Mouse (Mus musculus) spleen, adult 18-20 months (tissue): ENCODE results near the gene Zdhhc1.
A peak's percentile ranks its signal among the peaks of the same experiment; 100 is the strongest.

Experiments used
- DNase-seq, 2 experiments: peaks; one replicate each; pipeline ENCODE4 v3.0.0; 2022; ENCODE audit warnings: mixed read lengths in 2 of 2

Gene Zdhhc1

DNA sequence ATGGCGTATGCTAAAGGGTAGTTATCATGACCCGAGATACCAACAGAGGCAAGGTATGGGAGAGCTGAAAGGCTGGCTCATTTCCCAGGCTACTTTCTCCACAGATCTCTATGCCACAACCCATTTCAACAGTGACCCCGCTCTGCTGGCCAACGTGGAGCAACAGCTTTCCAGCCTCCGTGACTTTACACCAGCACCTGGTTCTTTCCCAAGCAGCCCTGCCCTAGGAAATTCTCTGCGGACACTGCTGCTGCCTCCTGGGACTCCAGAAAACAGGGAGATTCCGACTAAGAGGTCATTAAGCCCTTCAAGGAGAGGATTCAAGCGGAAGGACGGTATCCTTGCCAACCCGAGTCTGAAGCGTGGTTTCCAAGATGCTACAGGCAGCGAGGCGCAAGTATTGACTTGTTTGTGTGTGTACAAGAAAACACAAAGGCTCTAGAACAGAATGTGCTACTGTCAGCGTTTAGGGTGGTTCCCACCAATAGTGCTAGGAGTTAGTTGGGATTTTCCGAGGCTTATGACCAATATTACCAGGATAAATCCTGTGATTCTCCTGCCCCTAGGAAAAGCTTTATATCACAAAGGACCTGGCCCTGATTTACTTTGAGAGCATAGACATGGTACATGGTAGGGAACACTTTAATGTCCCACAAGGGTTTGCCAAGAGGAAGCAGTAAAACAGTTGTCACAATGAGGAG is 44.6 kb downstream of the Zdhhc1 start:
- no peak for DNase-seq

GRCm38 (mm10) chr8:105450977-105451376 is 45.7 kb downstream of the Zdhhc1 start:
- DNase-seq, result no peak

DNA sequence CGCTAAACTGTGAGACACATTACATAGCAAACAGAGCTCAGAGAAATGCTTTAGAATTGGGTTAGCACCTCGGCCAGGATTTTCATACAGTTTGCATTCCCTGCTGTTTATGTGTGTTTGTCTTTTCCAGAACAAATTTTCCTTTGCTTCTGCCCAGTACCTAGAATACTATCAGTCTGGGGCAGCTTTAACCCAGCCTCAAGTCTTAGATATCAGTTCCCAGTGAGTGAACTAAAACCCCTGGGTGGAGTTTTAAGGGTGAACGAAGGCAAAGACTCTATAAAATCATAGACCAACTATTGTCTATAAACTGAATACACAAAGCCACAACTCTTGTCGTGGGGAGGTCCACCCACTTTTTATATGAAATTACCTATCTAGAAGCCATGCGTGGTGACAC is 48.1 kb downstream of the Zdhhc1 start:
- no peak for DNase-seq

DNA sequence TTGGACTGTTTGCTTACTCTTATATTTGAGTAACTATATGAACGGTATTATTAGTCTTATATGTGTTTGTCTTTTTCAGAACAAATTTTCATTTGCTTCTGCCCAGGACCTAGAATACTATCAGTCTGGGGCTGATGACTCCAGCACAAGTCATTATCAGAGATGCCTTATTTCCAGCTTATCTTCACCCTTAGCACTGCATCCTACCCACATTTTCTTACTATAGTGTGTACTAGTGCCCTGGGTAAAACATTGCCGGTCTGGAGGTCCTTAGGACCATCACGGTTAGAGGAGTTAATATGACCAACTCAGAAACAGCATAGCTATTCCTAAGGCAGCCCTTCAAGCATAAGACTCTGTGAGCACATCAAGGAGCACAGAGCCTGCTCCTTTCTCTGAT is 48.5 kb downstream of the Zdhhc1 start:
- DNase-seq, result no peak

DNA sequence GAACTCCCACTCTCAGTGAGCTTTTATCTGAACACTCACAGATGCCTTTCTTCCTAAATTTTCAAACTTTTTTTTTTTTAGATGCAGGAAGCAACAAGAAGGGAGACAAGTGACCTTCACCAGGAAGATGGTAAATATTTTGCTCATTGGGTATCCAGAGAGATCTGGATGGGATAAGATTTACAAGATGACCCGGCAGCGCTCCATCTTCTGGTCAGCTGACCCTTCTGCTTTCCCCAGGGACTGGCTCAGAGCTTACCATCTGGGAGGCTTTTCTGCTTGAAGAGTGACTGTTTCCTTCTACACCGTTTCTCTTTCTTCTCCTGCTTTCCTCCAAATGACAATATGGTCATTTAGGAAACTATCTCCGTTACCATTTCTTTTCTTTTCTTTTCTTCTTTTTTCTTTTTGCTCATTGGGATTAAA is 50.6 kb downstream of the Zdhhc1 start:
- no peak for DNase-seq

GRCm38 (mm10) chr8:105445296-105446126 is 51.2 kb downstream of the Zdhhc1 start:
- DNase-seq, result no peak

DNA sequence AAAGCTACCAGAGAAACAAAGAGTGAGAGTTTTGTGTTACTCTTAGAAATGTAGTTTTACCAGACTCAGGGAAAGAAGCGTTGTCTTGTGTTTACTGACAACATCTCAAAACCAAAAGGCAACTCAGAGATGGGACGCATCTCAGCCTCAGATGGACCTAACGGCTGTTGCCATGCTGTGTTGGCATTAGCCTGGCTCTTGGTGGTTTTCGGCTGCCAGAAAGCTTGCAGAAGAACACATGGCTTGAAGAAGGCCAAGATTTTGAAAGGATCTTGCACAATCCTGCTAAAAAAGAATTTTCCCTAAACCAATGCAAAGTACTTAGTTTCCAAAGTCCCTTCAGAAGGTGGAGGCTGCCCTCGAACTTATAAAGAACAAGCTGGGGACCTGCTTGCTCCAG is 54.0 kb downstream of the Zdhhc1 start:
- DNase-seq, result no peak

- DNase-seq, result peak in 1 of 2 experiments; percentile 37
Observed at GRCm38 (mm10) chr8:105441433-105441832, 55.3 kb downstream of the Zdhhc1 start.

DNA sequence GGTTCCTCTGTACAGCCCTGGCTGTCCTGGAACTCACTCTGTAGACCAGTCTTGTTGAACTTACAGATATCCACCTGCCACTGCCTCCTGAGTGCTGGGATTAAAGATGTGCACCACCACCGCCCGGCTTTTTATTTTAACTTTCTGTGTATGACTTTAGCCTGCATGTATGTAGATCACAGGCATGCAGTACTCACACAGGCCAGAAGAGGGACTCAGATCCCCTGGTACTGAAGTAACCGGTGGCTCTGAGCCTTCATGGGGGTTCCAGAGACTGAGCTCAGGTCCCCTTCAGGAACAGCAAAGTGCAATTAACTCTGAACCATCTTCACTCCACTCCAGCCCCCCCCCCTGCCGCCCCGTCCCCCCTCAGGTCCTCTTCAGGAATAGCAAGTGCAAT is 57.8 kb downstream of the Zdhhc1 start:
- peak in 1 of 2 experiments; percentile 15 for DNase-seq

DNA sequence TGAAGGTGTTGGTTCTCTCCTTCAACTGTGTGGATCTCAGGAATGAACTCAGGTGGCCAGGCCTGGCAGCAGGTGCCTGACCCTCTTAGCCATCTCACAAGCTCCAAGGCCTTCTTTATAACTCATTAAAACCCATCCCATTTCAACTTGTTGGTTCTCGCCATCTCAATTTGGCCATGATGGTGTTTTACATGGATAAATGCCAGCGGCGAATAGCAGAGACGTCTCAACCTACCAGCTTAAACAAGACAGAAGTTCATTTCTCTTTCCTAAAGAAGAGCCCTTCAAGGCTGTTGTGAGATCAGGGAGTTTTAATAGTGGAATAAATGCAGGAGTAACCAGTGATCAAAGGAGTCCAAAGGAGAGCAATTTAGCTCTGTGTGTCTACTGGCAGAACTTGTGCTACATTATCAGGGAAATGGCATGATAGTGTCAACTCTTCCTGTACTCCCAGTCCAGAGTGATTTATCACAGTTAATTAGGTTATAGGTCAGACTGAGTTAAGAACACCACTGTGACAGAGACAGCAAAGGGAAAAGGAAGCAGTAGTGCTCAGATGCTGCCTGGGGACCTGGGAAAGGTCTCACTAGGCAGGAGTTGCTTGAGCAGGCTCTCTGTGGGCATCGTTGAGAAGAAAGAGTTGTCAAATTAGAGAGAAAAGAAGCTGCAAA is 59.5 kb downstream of the Zdhhc1 start:
- no peak for DNase-seq

GRCm38 (mm10) chr8:105436218-105436617 is 60.5 kb downstream of the Zdhhc1 start:
- DNase-seq, result no peak

GRCm38 (mm10) chr8:105434136-105434535 is 62.6 kb downstream of the Zdhhc1 start:
- no peak for DNase-seq

GRCm38 (mm10) chr8:105433511-105433910 is 63.2 kb downstream of the Zdhhc1 start:
- DNase-seq, result no peak

DNA sequence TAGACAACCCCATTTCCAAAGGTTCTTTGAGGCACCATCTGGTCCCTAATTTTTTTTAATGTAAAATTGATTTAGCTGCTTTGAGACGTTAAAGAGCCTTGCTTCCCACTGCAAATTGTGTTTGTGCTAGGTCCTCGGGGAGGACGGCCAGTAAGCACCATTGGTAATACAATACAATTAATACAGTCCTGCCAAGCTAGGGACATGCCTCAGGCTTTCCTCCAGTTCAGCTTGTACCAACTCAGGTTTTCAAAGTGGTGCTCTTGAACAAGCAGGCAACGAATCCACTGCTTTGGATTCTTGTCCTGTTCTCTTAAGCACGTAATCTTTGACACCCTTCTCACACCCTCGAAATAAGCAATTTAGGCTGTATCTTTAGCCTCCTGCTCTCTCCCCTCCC is 63.7 kb downstream of the Zdhhc1 start:
- no peak for DNase-seq

DNA sequence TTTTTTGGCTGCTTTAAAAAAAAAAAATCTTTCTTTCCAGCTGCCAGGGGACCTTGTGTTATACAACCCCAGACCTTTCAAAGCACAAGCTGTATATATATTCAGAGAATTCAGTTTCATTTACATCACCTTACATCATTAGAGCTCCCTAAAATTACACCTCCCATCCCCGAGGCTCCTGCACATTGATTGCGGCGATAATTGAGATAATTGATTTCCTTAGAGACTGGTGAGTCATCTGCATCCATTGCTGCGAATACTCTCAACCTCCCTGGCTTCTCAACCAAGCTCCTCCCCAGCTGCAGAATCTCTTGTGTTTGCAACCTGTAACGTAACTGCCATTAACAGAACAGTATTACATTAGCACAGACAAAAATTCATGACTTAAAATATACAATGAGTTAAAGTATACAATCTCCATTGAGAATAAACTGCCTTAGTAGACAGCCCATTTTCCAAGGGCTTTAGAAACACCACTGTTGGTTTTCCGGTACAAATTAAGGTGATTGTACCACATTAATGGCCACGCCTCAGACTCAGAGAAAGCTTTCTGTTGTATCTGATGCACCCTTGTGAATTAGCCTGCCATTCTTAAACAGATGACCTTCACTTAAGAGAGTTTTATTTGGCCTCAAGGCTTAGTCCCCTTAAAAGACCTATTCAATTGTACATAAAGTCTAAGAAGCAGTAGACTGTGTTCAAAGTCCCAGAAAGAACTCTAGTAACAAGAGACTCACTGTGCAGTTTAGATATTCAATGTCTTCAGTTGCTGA is 64.8 kb downstream of the Zdhhc1 start:
- DNase-seq, result no peak

DNA sequence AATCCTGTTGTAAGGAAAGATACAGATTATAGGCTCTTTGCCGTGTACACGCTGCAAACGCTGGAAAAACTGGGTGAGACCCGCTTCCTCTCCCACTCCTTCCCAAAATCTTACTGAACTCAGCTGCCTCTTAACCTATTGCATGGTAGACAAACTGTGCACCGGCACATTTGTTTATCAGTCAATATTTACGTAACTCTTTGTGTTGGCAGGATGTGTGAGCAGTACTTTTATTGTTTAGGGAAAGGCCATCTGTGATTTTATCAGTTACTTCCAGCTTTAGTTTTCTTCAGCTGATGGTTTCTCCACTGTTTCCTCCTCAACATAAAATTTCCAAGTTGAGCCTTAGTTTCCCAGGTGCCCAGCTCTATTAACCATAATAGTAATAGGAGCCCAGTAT is 69.8 kb downstream of the Zdhhc1 start:
- DNase-seq, result no peak
